Mouse (Mus musculus) thymus, adult 2 months (tissue): ENCODE measurements around the gene Ptpa. TPM values are rescaled to one million over a fixed set of nuclear protein-coding genes. Genes with fewer than 3 reads are reported as not detected.

Source experiments
- DNase-seq: peaks from one replicate; pipeline ENCODE4 v3.0.0; 2021
- H3K27ac ChIP-seq: fragments of 200-500 bp; 2 replicates; pipeline ENCODE4 v1.5.1; 2012; ENCODE audit warnings: low read length, control low read depth; ENCODE audit not compliant: control insufficient read depth, insufficient read depth
- H3K27me3 ChIP-seq: fragments of 200-500 bp; 2 replicates; pipeline ENCODE4 v1.6.1; 2012; ENCODE audit warnings: mild to moderate bottlenecking, low read length, moderate library complexity, mixed read lengths; ENCODE audit not compliant: control insufficient read depth, insufficient read depth
- H3K36me3 ChIP-seq: fragments of 200-500 bp; 2 replicates; pipeline ENCODE4 v1.6.1; 2012; ENCODE audit warnings: mild to moderate bottlenecking, low read length, moderate library complexity; ENCODE audit not compliant: control insufficient read depth, insufficient read depth
- H3K4me1 ChIP-seq: fragments of 200-500 bp; replicated peaks from 2 replicates; pipeline ENCODE4 v1.6.1; 2012; ENCODE audit warnings: low read length; ENCODE audit not compliant: control insufficient read depth, insufficient read depth
- H3K4me3 ChIP-seq: fragments of 200-500 bp; 2 replicates; pipeline ENCODE4 v1.5.1; 2012; ENCODE audit warnings: mild to moderate bottlenecking, low read length, control low read depth, moderate library complexity; ENCODE audit not compliant: control insufficient read depth, insufficient read depth
- CTCF ChIP-seq: fragments of 200-500 bp; IDR thresholded peaks from 2 replicates; pipeline ENCODE4 v1.5.1; 2012; ENCODE audit warnings: mild to moderate bottlenecking, control low read depth, low read length, moderate library complexity, borderline replicate concordance; ENCODE audit not compliant: control insufficient read depth, poor library complexity, insufficient read depth; ENCODE audit errors: extremely low read depth
- POLR2A ChIP-seq: fragments of 200-500 bp; IDR thresholded peaks from 2 replicates; pipeline ENCODE4 v1.6.1; 2012; ENCODE audit warnings: mild to moderate bottlenecking, low read length, control low read depth, moderate library complexity; ENCODE audit not compliant: control insufficient read depth, poor library complexity, insufficient read depth; ENCODE audit errors: extremely low read depth
- WGBS: fragments of 180-500 bp; shearing (Covaris S2); methylation state at CpG from one replicate; pipeline ENCODE4 v1.1.7; 2018; 5-methylcytosine and 5-hydroxymethylcytosine counted together
- polyA plus RNA-seq: library from polyadenylated mRNA; depleted of rRNA; stranded (reverse); fragments of >200 nt; gene quantifications from 2 replicates; pipeline ENCODE4 v1.2.3, GENCODE M21; 2012

Gene Ptpa
- polyA plus RNA-seq, 1 experiment: 180 TPM

GRCm38 (mm10) chr2:30421432-30421831, 5.6 kb downstream of the Ptpa start:
- H3K4me1 ChIP-seq: 0 out of 2 replicates have a peak, but pooled peaks cover 3% of the 10 kb centered on the region

GRCm38 (mm10) chr2:30429156-30429555, 13.3 kb downstream of the Ptpa start:
- Histone ChIP-seq H3K27me3 (no peaks in the 10 kb centered on the region), H3K27ac (no peak overlapping the region), H3K36me3 (peaks cover 53% of the 10 kb centered on the region), H3K4me1 (no peaks in the 10 kb centered on the region), H3K4me3 (no peak overlapping the region)
- DNase-seq: no peak
- no peak for TF ChIP-seq POLR2A
- TF ChIP-seq CTCF: no peak

More at GRCm38 (mm10) chr2:30421432-30421831, 5.6 kb downstream of the Ptpa start:
- DNase-seq: no peak
- Histone ChIP-seq H3K27me3 (no peaks in the 10 kb centered on the region), H3K4me3 (no peak overlapping the region), H3K27ac (no peak overlapping the region), H3K36me3 (peaks cover 2% of the 10 kb centered on the region)
- WGBS: 83% methylated on average over 4 of the region's 4 CpGs
- TF ChIP-seq POLR2A: no peak
- no peak for TF ChIP-seq CTCF

- DNase-seq: peak; percentile 68
- Histone ChIP-seq H3K27ac (no peak overlapping the region), H3K4me3 (no peak overlapping the region), H3K27me3 (no peaks in the 10 kb centered on the region), H3K4me1 (no peaks in the 10 kb centered on the region), H3K36me3 (peaks cover 44% of the 10 kb centered on the region)
- WGBS: 57% methylated on average over 5 of the region's 5 CpGs
- TF ChIP-seq CTCF: no peak
- no peak for TF ChIP-seq POLR2A
Observed at GRCm38 (mm10) chr2:30435326-30436155, 19.7 kb downstream of the Ptpa start.

- Histone ChIP-seq H3K27me3 (no peaks in the 10 kb centered on the region), H3K36me3 (peaks cover 38% of the 10 kb centered on the region), H3K4me3 (no peak overlapping the region), H3K4me1 (peaks cover under 1% of the 10 kb centered on the region), H3K27ac (no peak overlapping the region)
- TF ChIP-seq POLR2A (no peak), CTCF (no peak)
- 92% methylated on average over 5 of the region's 5 CpGs for WGBS
- DNase-seq: no peak
Observed at GRCm38 (mm10) chr2:30436156-30436545, 20.3 kb downstream of the Ptpa start.

- Histone ChIP-seq H3K4me1 (peaks cover 7% of the 10 kb centered on the region), H3K27me3 (no peaks in the 10 kb centered on the region), H3K27ac (no peak overlapping the region), H3K4me3 (no peak overlapping the region), H3K36me3 (peaks cover 32% of the 10 kb centered on the region)
- WGBS: 96% methylated on average over 4 of the region's 4 CpGs
- TF ChIP-seq POLR2A (no peak), CTCF (no peak)
- no peak for DNase-seq
Observed at GRCm38 (mm10) chr2:30436809-30437208, 21.0 kb downstream of the Ptpa start.

- DNase-seq: no peak
- Histone ChIP-seq H3K27me3 (no peaks in the 10 kb centered on the region), H3K27ac (no peak overlapping the region), H3K4me3 (no peak overlapping the region), H3K4me1 (peaks cover 17% of the 10 kb centered on the region), H3K36me3 (peaks cover 26% of the 10 kb centered on the region)
- no peak for TF ChIP-seq CTCF
- 92% methylated on average over 4 of the region's 4 CpGs for whole genome bisulfite sequencing
Observed at GRCm38 (mm10) chr2:30437791-30438190, 22.0 kb downstream of the Ptpa start.
